In genomic region chr13:114793250-114794030, GRCm38 (mm10) we compare ENCODE assay signal across 10 mouse cellular contexts. TPM values are rescaled to one million over a fixed set of nuclear protein-coding genes. Genes with fewer than 3 reads are reported as not detected.
A peak's percentile ranks its signal among the peaks of the same experiment; 100 is the strongest.
DNase-seq lines count a peak whose midpoint lies in the region; ATAC-seq and TF ChIP-seq lines count a peak whose summit lies in the region.
"Had no signal": no experiment of that assay in that cellular context is flagged by ENCODE, and none has a peak within 500 bp of the region (broad histone marks: within the 10 kb centered on the region; RNA-seq: fewer than 3 reads in every experiment).

No protein-coding gene starts in this region.

- TF ChIP-seq POLR2A in kidney, adult 2 months (IDR thresholded peaks at IDR 0.05; ENCODE audit: low read depth, low read length): no peak

- no peak overlapping the region for H3K27ac ChIP-seq in kidney, adult 2 months (ENCODE audit: insufficient read depth, low read depth, low read length)
- H3K27ac ChIP-seq: neural tube, embryonic 13.5 days had no signal

- no peak overlapping the region for H3K4me3 ChIP-seq in kidney, adult 2 months (ENCODE audit: insufficient read depth, low read depth, low read length)
- H3K4me3 ChIP-seq: erythroblast, embryonic 14.5 days; neural tube, embryonic 13.5 days had no signal

- H3K36me3 ChIP-seq in kidney, adult 2 months (ENCODE audit: control insufficient read depth, insufficient read depth, low read length): no peaks in the 10 kb centered on the region
- H3K36me3 ChIP-seq: neural tube, embryonic 13.5 days had no signal

- 0 out of 2 replicates have a peak, but pooled peaks cover 2% of the 10 kb centered on the region for H3K4me1 ChIP-seq in kidney, adult 2 months (ENCODE audit: control insufficient read depth, insufficient read depth, low read length)
- H3K4me1 ChIP-seq: neural tube, embryonic 13.5 days had no signal

- DNase-seq in urinary bladder, postnatal 25 days (ENCODE audit: low spot score): peak; percentile 46
- DNase-seq in urinary bladder, postnatal 10 days (ENCODE audit: low spot score): no peak
- DNase-seq in cerebellum, adult 18-20 months: peak; percentile 45 to 56
- DNase-seq in forelimb bud, embryonic 11.5 days (ENCODE audit: low read depth, low spot score): peak; percentile 50
- peak; percentile 63 for DNase-seq in kidney, adult 2 months
- DNase-seq in left cerebral cortex, postnatal 25 days (ENCODE audit: low spot score in 2 of 2): peak; percentile 76 to 84
- DNase-seq in naive thymus-derived CD4-positive, alpha-beta T cell, adult 2 months (ENCODE audit: low read depth): peak; percentile 65

- TF ChIP-seq CTCF in kidney, adult 2 months (conservative IDR thresholded peaks at IDR 0.05; ENCODE audit: insufficient read depth, insufficient read length, low read depth, low read length): no peak

- no peaks in the 10 kb centered on the region for H3K27me3 ChIP-seq in kidney, adult 2 months (replicated peaks; ENCODE audit: control insufficient read depth, insufficient read depth, low read length)
- H3K27me3 ChIP-seq: neural tube, embryonic 13.5 days had no signal

- intact Hi-C loops in left cerebral cortex, postnatal 25 days (cut with DNase I): loop anchor here (1.0 to 10.0 kb wide), 4 partner anchors 719 to 1099 kb away; no protein-coding TSS in a partner anchor

- 41% methylated on average over 6 of the region's 6 CpGs for WGBS in kidney, adult 2 months

- no peak for ATAC-seq in monocyte, adult 5-6 weeks (replicated peaks; ENCODE audit: insufficient number of reproducible peaks, low FRiP score, low TSS enrichment, poor library complexity, severe bottlenecking)

RNA-seq across cellular contexts. Expression of gene Mocs2, which starts 24.6 kb away (rescaled TPM):
- 37.8 and 53.4 TPM in 2 replicates for polyA plus RNA-seq in kidney, adult 2 months (2012; rRNA removed)
- total RNA-seq in left cerebral cortex, postnatal 25 days (2021): 100 to 1,000 TPM in 1 of 2 experiments, 10 to 100 TPM in 1; 77.0 to 122 TPM
- 22.6 to 25.6 TPM (median 23.7 TPM) in 3 replicates for total RNA-seq in monocyte, adult 5-6 weeks (2017)
